Mouse (Mus musculus) adrenal gland, adult 2 months (tissue): ENCODE results near the gene Tmigd1. TPM values are rescaled to one million over a fixed set of nuclear protein-coding genes. Genes with fewer than 3 reads are reported as not detected.
"Not testable (repeated sequence)": the region's sequence is repeated elsewhere in the genome, so short reads cannot be mapped to it uniquely, and the experiment has no call there.

Experiments
- DNase-seq: peaks from one replicate; pipeline ENCODE4 v3.0.0; 2021
- polyA plus RNA-seq: library from polyadenylated mRNA; depleted of rRNA; stranded (reverse); fragments of >200 nt; gene quantifications from 2 replicates; pipeline ENCODE4 v1.2.3, GENCODE M21; 2012
- total RNA-seq, 2 experiments: library from RNA; stranded (reverse); gene quantifications; 2 replicates each; pipeline ENCODE4 v1.2.3; 2021

Gene Tmigd1
- total and polyA plus RNA-seq, 3 experiments = 0.41 to 0.63 TPM; not detected in 1

DNA sequence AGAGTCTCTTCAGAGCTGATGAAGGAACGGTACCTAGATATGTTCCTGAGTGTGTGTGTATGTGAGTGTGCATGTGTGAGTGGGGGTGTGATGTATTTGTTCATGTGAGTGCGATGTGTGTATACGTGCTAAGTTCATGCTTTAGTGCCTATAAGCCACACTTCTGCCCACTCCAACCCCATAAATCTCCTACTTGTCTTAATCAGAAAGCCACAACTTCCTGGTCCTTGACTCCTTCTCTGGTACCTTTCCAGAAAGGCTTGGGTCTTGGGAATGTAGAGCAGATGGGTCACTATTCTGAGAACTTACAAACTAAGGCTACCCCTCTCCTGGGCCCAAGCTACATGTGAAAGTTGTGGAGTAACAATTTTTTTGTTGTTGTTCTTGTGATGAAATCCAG is 3.2 kb upstream of the Tmigd1 start:
- no peak for DNase-seq

DNA sequence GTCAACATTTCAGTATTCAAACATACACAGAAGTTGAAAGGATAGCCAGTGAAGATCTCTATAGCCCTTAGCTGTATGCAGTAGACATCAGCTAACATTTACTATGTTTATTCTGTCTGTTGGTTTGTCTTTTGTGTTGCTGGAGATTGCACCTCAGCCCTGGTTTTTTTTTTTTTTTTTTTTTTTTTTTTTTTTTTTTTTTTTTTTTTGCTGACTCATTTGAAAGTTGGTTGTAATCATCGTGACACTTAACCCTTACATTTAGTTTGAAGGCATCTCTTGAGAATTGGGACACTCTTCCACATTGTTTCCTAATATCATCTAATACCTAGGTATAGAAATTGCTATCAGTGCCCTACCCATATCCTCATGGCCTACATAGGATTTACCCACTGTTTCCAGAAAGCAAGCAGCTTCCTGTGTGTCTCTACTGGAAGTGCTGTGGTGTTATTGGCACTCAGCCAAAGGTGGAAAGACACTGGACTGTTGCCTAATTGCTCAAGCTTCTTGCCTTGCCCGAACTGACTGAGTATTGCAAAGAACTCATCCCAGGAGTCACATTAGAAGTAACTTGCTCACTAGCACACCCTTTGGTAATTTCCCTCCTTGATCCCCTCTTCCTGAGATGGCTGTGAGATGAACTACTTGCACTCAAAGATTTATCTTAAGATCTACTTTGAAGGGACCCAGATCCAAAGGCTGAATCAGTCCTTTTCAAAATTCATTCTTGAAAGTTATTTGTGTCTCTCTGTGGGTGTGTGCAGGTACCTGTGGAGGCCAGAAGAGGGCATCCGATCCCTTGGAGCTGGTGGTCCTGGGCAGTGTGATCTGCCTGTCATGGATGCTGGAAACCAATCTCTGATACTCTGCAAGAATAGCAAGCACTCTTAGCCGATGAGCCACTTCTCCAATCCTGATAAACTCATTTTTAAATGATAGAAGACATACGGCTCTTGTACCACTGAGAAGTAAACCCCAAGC is 1.9 kb upstream of the Tmigd1 start:
- DNase-seq = peak; percentile 67

DNA sequence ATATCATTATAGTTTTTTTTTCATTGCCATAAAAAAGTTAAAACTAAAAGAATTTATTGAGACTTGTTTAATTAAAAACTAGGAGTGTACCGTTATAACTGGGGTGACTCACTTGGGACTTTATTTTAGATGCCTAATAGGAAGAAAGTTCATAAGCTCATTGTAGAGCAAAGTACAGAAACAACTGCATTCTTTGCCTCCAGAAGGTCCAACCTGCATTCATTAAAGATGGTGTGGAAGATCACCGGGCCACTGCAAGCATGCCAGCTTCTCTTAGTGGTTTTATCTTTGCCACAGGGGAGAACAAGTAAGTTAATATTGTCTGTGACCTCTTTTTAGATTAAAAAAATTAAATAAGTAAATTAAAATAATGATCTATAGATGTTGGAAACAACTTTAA is 2.4 kb downstream of the Tmigd1 start:
- no peak for DNase-seq

DNA sequence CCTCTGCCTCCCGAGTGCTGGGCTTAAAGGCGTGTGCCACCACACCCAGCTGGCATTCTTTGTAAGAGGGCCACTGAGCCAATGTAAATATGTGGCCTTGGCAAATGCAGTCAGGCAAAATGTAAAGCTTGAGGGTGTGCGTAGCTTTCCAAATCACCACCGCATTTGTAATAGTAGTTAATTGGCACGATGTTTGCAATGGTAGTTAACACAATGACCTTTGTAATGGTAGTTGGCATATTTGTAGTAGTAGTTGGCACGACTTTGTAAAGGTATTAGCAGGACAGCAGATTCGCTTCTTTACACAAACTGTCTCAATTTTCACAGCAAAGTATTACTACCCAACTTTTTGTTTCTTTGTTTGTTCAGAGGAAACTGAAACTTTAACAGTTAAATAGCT is 6.7 kb downstream of the Tmigd1 start:
- DNase-seq = no peak

DNA sequence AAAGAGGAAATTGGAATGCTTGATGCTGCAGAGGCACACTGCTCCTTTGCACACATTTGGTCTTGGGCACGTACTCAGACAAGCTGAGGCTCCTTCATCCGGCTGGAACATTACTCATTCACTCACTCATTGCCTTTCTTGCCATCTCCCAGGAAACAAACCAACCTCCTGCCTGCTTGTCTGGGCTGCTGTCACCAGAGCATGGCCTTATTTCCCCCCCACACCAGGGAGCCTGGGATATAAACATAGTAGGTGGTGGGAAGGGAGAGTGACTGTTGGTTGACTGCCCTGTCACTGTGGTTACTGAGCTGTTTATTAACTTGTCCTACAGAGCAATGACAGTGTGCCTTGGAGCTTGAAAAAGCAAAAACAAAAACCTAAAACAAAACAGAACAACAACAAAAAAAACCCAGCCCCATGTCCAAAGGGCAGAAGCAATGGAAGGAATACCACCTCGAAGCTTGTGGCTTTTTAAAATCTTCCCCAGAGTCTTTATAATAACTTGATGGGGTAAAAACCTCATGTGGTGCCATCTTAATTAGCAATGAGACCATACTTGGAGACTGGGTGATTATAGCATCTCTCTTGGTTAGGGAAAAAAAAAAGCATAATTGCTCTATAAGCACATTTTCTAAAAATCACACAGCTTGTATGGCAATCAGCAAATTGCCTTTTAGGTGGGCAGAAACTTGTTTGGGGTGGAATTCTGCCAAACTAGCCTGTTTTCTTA is 9.5 kb downstream of the Tmigd1 start:
- DNase-seq = no peak

DNA sequence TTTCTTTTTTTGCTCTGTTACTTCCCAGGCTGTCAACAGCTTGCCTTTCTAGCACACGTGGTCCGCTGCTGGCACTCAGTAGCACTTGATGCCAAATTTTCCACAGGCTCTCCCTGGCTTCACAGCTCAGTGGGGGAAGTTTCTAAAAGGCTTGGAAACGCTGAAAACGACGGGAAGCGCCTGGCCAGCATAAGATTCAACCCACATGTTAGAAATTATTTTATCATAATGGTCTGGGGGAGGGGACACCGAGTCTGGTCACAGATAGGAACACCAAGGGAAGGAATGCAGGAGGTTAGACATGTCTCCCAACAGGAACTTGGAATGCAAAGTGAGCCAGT is 10.1 kb downstream of the Tmigd1 start:
- DNase-seq = no peak

DNA sequence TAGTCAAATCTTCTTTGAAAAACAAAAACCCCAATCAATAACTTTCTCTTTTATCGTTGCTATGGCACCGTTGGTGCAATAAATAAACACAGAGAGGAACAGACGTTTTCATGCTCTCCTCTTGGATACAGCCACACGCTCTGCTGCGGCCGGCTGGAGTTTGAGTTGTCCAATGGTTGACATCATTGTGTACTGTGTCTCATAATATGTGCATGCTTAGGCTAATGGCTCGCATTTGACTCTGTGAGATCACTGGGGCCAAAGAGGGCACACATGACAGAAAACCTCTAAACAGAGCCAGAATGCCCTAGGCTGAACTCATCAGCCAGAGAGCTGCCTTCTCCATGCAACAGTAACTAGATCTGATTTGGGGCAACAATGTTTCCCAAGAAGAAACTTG is 12.4 kb downstream of the Tmigd1 start:
- DNase-seq = no peak

DNA sequence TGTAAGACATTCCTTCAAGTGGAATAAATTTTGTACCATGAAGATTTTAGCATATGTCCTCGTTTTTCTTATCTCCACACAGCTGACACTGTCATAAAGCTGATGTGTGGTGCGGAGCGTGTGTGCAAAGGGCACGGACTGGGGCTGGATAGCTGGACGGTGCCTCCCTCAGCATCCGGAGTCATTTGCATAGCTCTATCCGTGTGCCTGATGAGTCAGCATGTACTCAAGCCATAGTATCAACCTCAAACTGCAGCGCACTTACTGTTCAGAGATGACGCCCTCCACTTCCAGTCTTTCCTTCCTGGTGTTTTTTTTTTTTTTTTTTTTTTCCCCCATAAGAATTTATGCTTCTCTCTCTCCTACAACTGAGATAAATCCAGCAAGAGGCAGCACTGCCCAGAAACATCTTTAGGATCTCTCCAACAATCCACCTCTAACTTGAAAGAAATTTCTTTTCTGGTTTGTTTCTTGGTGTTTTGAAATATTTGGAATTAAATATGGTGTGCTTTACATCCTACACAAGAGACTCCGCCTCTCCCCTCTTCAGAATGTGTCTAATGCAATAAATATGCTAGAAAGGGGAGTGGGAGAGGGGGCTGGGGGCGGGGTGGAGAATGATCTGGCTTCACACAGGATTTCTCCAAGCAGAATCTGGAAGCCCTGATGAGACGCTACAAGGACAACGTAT is 14.7 kb downstream of the Tmigd1 start:
- peak; percentile 38 for DNase-seq

DNA sequence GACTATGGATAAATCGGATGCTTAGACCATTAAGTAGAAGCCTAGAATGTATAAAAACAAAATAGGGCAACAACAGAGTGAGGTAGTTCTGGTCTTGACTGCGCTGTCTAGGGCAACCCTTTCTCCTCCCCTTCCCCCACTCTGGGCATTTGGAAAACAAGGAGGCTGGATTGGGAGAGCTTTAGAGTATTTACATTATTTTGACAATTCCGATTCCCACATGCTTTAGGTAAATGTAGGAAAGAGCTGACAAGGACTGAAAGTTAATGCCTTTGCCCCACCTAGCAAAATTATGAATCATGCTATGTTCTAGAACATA is 15.2 kb downstream of the Tmigd1 start:
- DNase-seq = no peak

DNA sequence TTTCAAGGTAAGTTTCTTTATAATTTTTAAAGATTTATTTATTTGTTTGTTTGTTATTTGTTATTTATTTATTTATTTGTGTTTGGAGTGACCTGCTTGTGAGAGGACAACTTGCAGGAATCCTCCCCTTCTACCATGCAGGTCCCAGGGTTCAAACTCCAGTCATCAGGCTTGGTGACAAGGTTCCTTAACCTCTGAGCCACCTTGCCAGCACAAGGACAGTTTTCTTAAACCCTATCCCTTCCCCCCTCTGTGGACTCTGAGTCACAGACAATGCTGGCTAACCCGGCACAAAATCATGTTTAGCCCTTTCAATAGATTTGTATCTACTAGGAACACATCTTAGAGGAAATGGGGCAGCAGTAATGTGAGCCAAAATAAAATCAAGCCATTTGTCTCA is 18.6 kb downstream of the Tmigd1 start:
- no peak for DNase-seq

DNA sequence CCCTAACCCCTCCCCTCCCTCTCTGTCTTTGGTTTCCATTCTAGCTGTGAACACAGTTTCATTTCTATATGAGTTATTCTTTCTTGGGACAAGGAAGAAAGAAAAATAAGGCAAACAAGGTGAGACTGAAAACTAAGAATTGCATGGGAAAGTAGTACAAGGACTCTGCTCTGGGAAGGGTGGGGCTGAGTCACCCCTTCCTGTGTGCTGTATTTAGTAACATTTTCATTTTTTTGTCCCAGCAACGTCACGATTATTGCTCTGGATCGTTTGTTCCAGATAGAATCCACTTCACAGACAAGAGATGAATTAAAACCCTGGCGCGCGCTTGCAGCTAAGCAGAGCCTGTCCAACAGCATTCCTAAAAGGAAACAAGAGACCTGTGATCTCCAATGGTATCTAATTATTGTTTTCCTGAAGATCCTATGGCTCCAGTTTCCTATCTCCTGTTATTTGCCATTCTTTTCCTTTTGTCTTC is 22.8 kb downstream of the Tmigd1 start, which contains the start of gene Blmh:
Gene Blmh (plus strand): TSS at position 51 of the 478 bp plus-strand sequence.
- peak; percentile 46 for DNase-seq

DNA sequence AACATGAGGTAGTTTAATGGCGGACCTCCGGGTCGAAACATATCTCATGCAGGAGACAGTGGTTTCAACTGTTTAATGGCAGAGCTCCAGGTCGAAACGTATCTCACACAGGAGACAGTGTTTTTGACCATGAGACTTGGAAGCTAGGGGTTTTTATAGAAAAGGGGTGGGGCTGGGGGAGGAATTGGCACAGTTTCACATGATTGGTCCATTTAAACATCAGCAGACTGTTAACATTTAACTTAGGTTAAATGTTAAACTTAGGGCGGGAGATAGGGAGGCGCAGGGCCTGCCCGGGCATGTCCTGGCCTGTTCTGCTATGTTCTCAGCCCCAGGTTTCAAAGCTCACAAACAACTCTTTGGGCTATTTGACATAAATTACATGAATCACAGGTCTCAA is 26.6 kb downstream of the Tmigd1 start:
- DNase-seq = not testable (repeated sequence)

DNA sequence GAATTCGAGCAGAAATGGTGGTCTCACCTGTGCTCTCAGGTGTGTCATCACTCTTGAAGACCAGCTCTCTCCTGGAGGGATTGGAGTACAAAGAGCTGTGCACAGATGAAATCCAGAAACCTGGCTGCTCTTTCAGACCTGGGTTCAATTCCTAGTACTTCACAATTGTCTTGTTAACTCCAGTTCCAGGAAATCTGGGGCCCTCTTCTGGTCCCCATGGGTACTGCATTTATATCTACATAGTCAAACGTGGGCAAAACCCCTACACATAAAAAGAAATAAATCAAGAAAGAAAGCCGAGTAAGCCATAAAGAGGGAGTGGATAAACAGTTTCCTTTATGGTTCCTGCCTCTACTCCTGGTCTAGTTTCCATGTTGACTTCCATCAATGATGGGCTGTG is 31.2 kb downstream of the Tmigd1 start:
- DNase-seq = no peak

DNA sequence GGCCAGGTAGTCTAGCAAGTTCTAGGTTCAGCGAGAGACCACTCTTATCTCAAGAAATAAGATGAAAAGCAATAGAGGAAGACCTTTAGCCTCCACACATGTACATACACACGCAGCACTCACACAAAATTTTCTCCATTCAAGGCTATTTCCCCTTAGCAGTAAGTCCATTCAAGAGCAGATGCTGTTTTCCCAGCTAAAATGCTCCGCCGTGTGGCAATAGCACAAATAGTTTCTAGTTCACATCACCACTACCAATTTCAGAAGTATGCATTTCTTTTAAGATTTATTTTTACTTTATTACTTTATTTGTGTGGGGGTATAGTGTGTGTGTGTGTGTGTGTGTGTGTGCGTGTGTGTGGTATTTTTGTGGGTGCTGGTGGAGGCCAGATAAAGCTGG is 34.6 kb downstream of the Tmigd1 start:
- no peak for DNase-seq

DNA sequence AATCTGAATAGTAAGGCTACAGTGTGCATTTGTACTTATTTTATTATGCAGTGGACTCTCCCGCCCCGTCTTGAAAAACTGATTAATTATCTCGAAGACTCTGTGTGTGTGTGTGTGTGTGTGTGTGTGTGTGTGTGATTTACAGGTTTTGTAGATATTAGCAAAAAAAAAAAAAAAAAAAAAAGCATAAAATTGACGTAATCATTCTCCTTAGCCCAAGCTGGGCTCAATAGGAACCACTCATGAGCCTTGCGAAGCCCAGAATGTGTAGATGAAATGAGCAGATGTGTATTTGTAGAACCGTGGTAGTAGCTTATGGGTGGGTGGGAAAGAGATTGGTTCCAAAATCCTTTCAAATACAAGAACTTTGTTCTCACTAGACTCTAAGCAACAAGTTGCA is 42.9 kb downstream of the Tmigd1 start:
- no peak for DNase-seq

DNA sequence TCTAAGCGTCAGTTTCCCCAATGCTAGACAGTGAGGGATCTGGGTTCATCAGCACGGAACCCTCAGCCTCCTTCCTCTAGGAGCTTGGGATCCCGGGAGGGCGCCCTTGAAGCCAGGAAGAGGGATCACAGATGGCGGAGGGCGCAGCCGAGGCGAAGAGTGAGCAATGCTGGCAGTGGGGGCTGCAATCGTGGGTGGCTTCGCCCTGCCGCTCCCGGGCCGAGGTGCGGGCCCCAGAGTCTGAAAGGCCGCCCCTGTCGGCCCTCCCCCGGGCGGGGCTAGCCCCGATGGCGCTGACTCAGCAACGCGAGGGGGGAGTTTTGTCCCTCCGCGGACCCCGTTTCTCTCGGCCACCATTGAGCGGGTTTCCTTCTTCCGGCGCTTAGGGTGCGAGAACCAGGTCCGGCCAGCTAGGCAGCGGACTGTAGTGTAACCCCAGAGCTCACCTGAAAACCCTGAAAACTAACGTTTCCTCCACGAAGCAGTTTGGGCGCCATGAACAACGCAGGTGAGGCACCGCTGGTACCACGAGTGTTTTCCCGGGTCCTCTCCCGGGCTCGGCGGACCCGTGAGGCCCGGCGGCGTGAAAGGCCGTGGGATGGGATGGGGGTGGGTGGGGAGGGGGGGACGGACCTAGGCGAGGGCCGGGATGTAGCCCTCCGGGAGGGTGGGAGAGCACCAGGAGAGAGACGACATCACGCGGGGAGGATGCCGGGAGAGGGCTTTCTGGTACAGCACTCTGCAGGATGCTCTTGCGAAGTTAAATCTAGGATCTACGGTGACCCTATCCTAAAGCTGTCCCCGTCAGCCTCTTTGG is 43.6 kb downstream of the Tmigd1 start:
- DNase-seq = peak; percentile 96

DNA sequence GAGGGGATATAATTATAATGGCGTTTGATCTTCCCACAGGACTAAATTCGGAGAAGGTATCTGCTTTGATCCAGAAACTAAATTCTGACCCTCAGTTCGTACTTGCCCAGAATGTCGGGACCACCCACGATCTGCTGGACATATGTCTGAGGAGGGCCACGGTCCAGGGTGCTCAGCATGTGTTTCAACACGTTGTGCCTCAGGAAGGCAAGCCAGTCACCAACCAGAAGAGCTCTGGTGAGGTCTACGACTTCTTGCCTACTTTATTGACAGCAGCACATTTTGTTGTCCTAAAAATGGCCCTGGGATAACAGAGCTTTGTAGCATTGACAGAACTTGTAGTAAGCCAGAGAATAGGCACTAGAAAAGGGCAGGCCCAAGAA is 44.2 kb downstream of the Tmigd1 start:
- DNase-seq = no peak

DNA sequence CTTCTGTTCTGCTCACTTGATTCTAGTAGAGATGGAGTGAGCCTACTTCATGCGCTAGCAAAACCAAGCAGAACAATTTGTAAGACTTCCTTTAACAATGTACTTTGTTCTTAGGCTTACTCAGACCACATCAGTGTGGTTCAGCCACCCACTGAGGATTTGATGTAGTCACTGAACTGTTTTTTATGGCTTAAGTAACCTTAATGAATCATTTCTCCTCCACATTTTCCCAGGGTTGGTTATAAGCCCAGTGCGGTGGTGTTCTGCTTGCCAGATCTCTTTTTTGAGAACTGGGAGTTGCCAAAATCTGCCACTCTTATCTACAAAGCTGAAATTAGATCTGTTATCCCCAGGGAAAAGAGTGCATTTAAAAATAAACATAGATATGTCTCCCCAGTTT is 51.6 kb downstream of the Tmigd1 start:
- DNase-seq = peak; percentile 64

DNA sequence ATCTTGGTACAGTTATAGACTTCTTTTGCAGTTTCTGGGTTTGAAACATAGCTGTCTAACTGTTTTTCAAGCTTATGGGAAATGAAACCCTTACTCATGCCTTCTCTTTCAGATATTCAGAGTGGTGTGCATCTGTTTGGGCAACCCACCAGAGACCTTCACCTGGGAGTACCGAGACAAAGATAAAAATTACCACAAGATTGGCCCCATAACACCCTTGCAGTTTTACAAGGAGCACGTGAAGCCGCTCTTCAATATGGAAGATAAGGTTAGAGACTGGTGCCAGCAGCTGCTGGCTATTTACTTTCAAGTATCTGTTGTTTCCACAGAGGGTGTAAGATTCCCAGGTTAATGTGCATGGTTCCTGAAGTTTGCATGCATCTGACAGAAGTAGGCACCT is 63.7 kb downstream of the Tmigd1 start:
- DNase-seq = no peak
